Mouse (Mus musculus) ES-Bruce4 (cell line): Measurements from ENCODE around the gene Uchl4. TPM values are rescaled to one million over a fixed set of nuclear protein-coding genes. Genes with fewer than 3 reads are reported as not detected.

Experiments
- H3K27ac ChIP-seq: 2 replicates; pipeline ENCODE4 v1.5.1; 2012; ENCODE audit warnings: low read length, inconsistent platforms; ENCODE audit not compliant: insufficient read depth
- H3K27me3 ChIP-seq: 2 replicates; pipeline ENCODE4 v1.6.1; 2012; ENCODE audit warnings: mild to moderate bottlenecking, low read length, inconsistent platforms; ENCODE audit not compliant: control insufficient read depth, poor library complexity, insufficient read depth, severe bottlenecking
- H3K36me3 ChIP-seq: 2 replicates; pipeline ENCODE4 v1.6.1; 2012; ENCODE audit warnings: inconsistent platforms, mild to moderate bottlenecking, low read length, moderate library complexity; ENCODE audit not compliant: control insufficient read depth, poor library complexity, insufficient read depth, severe bottlenecking
- H3K4me1 ChIP-seq: one replicate; pipeline ENCODE4 v1.8.1; 2011; ENCODE audit warnings: low read length; ENCODE audit not compliant: control insufficient read depth, insufficient read depth
- H3K4me3 ChIP-seq: 2 replicates; pipeline ENCODE4 v1.5.1; 2011; ENCODE audit warnings: low read depth, mild to moderate bottlenecking, low read length
- H3K9ac ChIP-seq: 2 replicates; pipeline ENCODE4 v1.6.1; 2012; ENCODE audit warnings: low read depth, mild to moderate bottlenecking, inconsistent platforms; ENCODE audit not compliant: poor library complexity, severe bottlenecking
- H3K9me3 ChIP-seq: replicated peaks from 2 replicates; pipeline ENCODE4 v1.6.1; 2012; ENCODE audit warnings: mild to moderate bottlenecking, low read length, inconsistent platforms; ENCODE audit not compliant: control insufficient read depth, poor library complexity, insufficient read depth, severe bottlenecking
- CTCF ChIP-seq: IDR thresholded peaks from one replicate; pipeline ENCODE4 v1.8.1; 2011; ENCODE audit warnings: low read depth, low read length
- EP300 ChIP-seq: IDR thresholded peaks from 2 replicates; pipeline ENCODE4 v1.6.1; 2011; ENCODE audit warnings: low read depth, low read length; ENCODE audit not compliant: insufficient read depth
- POLR2A ChIP-seq: IDR thresholded peaks from one replicate; pipeline ENCODE4 v1.8.1; 2011; ENCODE audit warnings: low read length; ENCODE audit not compliant: insufficient read depth
- polyA plus RNA-seq: library from polyadenylated mRNA; stranded (reverse); fragments of >200 nt; gene quantifications from 2 replicates; pipeline ENCODE4 v1.2.4, GENCODE M21; 2011; ENCODE audit warnings: low read depth; ENCODE audit not compliant: missing spikeins, insufficient read depth, insufficient read length

The Uchl4 gene
- polyA plus RNA-seq, 1 experiment, result 13.2 TPM

- H3K27me3 ChIP-seq, result no peaks in the 10 kb centered on the region
- TF ChIP-seq CTCF, result no peak
- no peak for TF ChIP-seq POLR2A
- no peaks in the 10 kb centered on the region for H3K9me3 ChIP-seq
- no peak overlapping the region for H3K27ac ChIP-seq
- H3K4me3 ChIP-seq, result no peak overlapping the region
- H3K9ac ChIP-seq, result no peak overlapping the region
- peaks cover 5% of the 10 kb centered on the region; the same call in 1 of the 2 replicates for H3K36me3 ChIP-seq
- no peaks in the 10 kb centered on the region for H3K4me1 ChIP-seq
These were observed 14.4 kb downstream of the Uchl4 start for GRCm38 (mm10) chr9:64249371-64249770.

GRCm38 (mm10) chr9:64250111-64250730 is 15.2 kb downstream of the Uchl4 start:
- Histone ChIP-seq H3K9me3 (no peaks in the 10 kb centered on the region), H3K27ac (no peak overlapping the region), H3K4me3 (no peak overlapping the region), H3K27me3 (no peaks in the 10 kb centered on the region), H3K4me1 (no peaks in the 10 kb centered on the region), H3K36me3 (peaks cover 5% of the 10 kb centered on the region; the same call in 1 of the 2 replicates), H3K9ac (no peak overlapping the region)
- TF ChIP-seq CTCF (no peak), POLR2A (no peak), EP300 (no peak)

- no peaks in the 10 kb centered on the region for H3K27me3 ChIP-seq
- peak overlapping the region; percentile 81 for H3K9ac ChIP-seq
- H3K9me3 ChIP-seq, result no peaks in the 10 kb centered on the region
- H3K4me3 ChIP-seq, result peak overlapping the region; percentile 93
- H3K36me3 ChIP-seq, result peaks cover 5% of the 10 kb centered on the region; the same call in 1 of the 2 replicates
- H3K27ac ChIP-seq, result peak overlapping the region; percentile 7; the same call in 1 of the 2 replicates
- TF ChIP-seq EP300, result no peak
- no peak for TF ChIP-seq POLR2A
- TF ChIP-seq CTCF, result no peak
- H3K4me1 ChIP-seq, result no peaks in the 10 kb centered on the region
These were observed 17.6 kb downstream of the Uchl4 start for GRCm38 (mm10) chr9:64252591-64253020.

GRCm38 (mm10) chr9:64253021-64253904 is 18.3 kb downstream of the Uchl4 start, which contains the start of gene Map2k1:
Map2k1 (minus strand) TSS chr9:64253631.
- no peaks in the 10 kb centered on the region for H3K4me1 ChIP-seq
- peaks cover 5% of the 10 kb centered on the region; the same call in 1 of the 2 replicates for H3K36me3 ChIP-seq
- no peaks in the 10 kb centered on the region for H3K9me3 ChIP-seq
- peak within 1 kb of the TSS; percentile 93 for H3K4me3 ChIP-seq
- H3K9ac ChIP-seq, result peak within 1 kb of the TSS; percentile 81
- TF ChIP-seq EP300 (no peak), CTCF (peak; percentile 69), POLR2A (peak; percentile 90)
- peak within 1 kb of the TSS; percentile 57 for H3K27ac ChIP-seq
- H3K27me3 ChIP-seq, result no peaks in the 10 kb centered on the region

GRCm38 (mm10) chr9:64255422-64255821 is 20.4 kb downstream of the Uchl4 start:
- Histone ChIP-seq H3K27me3 (no peaks in the 10 kb centered on the region), H3K27ac (no peak overlapping the region), H3K4me3 (no peak overlapping the region), H3K4me1 (no peaks in the 10 kb centered on the region), H3K36me3 (peaks cover 3% of the 10 kb centered on the region; the same call in 1 of the 2 replicates), H3K9ac (no peak overlapping the region), H3K9me3 (no peaks in the 10 kb centered on the region)
- TF ChIP-seq EP300 (no peak), CTCF (no peak), POLR2A (no peak)
